Mouse (Mus musculus) spleen, embryonic (tissue): ENCODE data around the gene Tat.

ENCODE experiments used
- CTCF ChIA-PET: fragments of 350-600 bp; sonication (Branson Sonifier 250); formaldehyde crosslinking; loops from one replicate; lab custom pipeline; 2022; lab: Charles Lee

Tat gene

DNA sequence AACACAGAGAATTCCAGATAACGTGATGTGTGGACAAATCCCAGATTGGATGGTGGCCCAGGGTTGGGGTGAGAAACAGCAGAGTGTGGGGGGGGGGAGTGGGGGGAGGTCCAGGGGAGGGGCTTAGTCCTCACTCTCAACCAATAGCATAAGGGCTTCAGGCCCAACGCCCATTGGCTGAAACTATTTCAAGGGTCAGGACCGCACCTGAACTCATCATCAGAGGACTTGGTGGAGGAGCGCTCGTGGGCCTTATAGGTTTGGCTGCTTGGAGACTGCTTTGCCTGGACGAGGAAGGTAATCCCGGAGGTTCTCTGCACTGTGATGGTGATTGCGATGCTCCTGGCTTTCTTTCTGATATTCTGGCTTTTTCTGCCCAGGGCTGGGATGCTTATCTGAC lies at the start of gene Tat:
TSS of gene Tat (plus strand) at position 214 of the 400 bp plus-strand sequence.
- CTCF ChIA-PET, result no interaction called here

DNA sequence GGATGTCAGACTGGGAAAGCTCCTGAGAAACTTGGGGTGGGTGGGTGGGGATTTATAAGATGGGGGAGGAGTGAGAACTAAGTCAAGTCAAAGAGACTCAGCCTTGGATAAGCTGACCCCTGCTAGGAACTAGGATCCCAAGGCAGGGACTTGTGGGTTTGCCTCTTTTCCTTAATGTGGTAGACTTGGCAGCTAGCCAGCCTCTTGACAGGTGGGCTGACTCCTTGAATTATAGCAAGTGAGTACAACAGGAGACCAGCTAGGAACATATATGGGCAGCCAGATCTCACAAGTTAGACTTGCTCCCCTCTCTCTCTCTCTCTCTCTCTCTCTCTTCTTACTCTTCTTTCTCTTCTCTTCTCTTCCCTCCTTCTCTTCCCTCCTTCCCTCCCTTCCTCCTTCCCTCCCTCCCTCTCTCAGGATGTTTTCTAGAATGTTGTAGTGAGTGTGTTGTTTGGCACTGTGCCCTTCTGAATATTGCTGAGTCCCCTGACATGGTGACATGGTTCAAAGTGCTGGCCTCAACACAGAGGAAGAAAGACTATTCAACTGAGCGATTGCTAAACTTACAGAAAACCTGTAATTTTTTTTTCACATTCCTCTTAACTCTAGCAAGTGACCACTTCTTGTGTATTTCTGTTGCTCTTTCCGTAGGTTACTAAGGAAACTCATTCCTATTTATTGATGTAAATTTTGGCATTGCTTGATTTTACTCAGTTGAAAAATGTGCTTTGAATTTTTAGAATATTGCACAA lies 48.5 kb upstream of the Tat start:
- CTCF ChIA-PET, result no interaction called here

GRCm38 (mm10) chr8:109945153-109945632 lies 45.0 kb upstream of the Tat start:
- CTCF ChIA-PET, result no interaction called here

- CTCF ChIA-PET, result no interaction called here
Observed at GRCm38 (mm10) chr8:109945694-109946093, 44.5 kb upstream of the Tat start.

DNA sequence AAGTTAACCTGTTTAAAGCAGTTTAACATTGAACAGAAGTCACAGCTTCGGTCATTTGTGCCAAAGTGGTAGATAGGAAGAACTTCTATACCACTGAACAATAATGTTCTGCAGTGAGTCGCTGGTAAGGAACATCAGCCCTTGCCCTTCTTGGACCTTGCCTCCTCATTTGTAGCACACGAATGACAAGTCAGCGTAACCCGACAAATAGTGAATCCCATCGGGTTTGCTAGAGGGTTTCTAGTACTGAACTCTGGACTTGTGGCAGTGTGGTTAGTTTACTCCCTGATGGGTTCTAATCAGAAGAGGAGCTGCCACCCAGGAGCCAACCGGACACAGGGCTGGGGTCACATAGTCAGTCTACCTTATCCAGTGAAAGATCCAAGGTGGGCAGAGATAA lies 44.0 kb upstream of the Tat start:
- CTCF ChIA-PET, result no interaction called here

GRCm38 (mm10) chr8:109947447-109948284 lies 42.6 kb upstream of the Tat start:
- CTCF ChIA-PET, result interaction anchor here (0.7 kb wide), 1 partner anchor 23 kb away, joined by 3 read pairs; no protein-coding TSS in a partner anchor

- CTCF ChIA-PET, result no interaction called here
Observed at GRCm38 (mm10) chr8:109948285-109948564, 42.0 kb upstream of the Tat start.

GRCm38 (mm10) chr8:109952171-109952570 lies 38.1 kb upstream of the Tat start:
- CTCF ChIA-PET, result no interaction called here

- CTCF ChIA-PET, result no interaction called here
Observed at GRCm38 (mm10) chr8:109954486-109954948, 35.7 kb upstream of the Tat start.

DNA sequence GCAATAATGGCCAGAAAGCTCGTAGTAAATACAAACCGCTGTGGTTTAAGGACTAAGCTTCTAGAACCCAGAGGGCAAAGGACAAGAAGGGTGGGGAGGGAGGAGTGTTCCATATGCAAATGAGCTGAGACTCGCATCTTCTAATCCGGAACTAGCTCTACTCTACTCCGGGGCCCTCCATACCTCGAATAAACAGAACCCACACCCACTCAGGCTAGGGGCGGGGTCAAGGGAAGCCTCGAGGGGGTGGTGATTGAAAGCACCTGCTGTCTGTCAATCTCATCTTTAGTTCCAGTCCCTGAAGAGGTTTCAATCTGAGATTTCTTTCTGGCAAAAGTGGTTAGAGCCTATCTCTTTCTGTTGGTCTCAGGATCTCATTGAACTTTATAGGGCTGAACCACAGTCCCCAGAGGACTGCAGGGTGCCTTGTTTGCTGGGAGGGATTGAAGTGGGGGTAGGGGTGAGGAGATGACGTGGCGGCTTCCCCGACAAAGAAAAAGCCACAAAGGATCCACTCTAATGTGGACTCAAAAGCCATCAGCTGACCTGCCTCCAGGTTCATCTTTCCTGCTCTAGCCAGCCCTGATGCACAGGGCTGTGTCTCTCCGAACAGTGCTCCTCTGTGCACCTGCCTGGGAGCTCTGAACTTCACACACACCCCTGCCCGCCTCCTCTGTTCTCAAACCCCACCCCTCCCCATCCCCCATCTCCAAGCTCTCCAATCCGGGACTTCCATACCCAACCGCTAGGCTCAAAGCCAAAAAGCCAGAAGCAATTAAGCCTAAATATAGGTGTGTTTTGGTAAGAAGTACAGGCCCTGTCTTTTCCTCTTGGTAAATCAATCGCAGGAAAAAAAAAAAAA lies 32.8 kb upstream of the Tat start:
- CTCF ChIA-PET, result no interaction called here

- CTCF ChIA-PET, result no interaction called here
Observed at GRCm38 (mm10) chr8:109958036-109958655, 32.1 kb upstream of the Tat start.

DNA sequence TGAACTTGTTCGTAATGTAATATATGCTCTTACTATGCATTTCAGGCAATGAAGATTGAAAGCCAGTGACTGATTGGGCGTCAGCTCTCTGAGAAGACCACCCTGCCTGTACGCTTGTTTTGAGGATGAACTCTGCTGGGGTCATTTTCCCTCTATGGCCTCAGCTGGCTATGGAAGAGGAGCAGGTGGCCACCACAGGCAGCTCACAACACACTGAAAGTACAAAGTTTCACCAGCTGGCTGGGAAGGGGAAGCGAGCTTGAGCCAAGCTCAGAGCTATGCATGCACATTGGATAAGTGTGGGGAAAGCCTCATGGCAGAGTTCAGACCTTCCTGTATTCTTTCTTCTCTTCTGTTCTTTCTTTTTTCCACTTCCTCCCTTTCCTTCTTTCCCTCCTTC lies 31.1 kb upstream of the Tat start:
- CTCF ChIA-PET, result interaction anchor here (0.7 kb wide), 1 partner anchor 1391 kb away, joined by 4 read pairs; no protein-coding TSS in a partner anchor

- CTCF ChIA-PET, result interaction anchor here (0.7 kb wide), 1 partner anchor 861 kb away, joined by 3 read pairs; no protein-coding TSS in a partner anchor
Observed at GRCm38 (mm10) chr8:109961693-109962367, 28.4 kb upstream of the Tat start, which contains the start of gene Marveld3. Gene Marveld3, minus strand, starts transcription at chr8:109962203.

GRCm38 (mm10) chr8:109962896-109963295 lies 27.3 kb upstream of the Tat start:
- CTCF ChIA-PET, result interaction anchor here (0.6 to 0.7 kb wide), 2 partner anchors 97 to 863 kb away, joined by 3 to 9 read pairs; no protein-coding TSS in a partner anchor

DNA sequence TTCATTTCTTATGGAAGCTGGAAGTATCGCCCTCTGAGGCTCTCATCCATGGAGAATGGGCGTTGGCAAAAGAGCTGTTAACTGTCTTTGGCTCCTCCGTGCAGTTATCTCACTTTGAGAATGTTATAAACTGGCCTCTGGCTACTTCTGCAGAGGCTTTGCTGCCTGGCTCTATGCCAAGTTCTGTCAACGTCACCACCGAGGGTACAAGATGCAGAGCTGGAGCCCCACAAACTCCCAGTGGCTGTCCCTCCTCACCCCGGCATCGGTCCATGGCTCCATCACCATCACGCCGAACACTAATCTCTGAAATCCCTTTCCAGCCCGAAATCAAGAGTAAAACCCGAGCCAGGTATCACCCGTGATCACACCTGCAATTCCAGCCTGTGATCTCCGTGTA lies 26.8 kb upstream of the Tat start:
- CTCF ChIA-PET, result no interaction called here

DNA sequence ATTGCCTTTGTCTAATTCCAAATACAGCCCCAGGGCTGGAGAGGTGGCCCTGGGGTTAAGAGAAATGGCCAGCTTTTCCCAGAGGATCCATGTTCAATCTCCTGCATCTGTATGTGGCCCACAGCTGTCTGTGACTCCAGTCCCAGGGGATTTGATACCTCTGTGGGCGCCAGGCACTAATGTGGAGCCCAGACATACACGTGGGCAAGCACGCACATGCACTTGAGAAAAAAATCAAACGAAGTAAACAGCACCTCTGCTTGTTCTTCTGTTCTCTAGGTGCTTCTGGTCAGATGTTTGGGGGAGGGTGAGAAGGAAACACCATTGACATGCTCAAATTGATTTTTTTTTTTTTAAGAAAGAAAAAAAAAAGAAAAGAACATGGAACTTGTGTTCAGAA lies 26.1 kb upstream of the Tat start:
- CTCF ChIA-PET, result no interaction called here

GRCm38 (mm10) chr8:109968837-109969236 lies 21.4 kb upstream of the Tat start:
- CTCF ChIA-PET, result no interaction called here

- CTCF ChIA-PET, result interaction anchor here (0.6 to 1.0 kb wide), 2 partner anchors 9 to 23 kb away, joined by 3 to 4 read pairs; no protein-coding TSS in a partner anchor
Observed at GRCm38 (mm10) chr8:109970323-109970722, 19.9 kb upstream of the Tat start.

DNA sequence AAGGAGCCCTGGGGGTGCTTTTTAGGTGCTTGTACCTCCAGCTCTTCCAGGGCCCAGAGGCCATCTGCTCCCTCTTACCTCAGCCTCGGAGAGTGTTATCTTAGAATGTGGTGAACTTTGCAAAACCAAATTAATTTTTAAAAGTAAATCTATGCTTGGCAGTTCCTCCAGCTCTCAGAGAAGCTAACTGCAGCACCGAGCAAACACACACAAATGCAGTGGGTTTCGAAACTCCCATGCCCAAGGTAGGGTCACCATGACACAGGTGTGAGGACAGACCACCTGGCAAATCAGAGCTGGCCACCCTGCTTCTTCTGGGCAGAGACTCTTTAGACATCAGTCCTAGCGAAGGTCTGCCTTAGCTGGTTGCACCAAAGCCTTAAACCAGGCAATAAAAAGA lies 17.3 kb upstream of the Tat start:
- CTCF ChIA-PET, result no interaction called here

GRCm38 (mm10) chr8:109979339-109979738 lies 10.9 kb upstream of the Tat start:
- CTCF ChIA-PET, result no interaction called here
